Mouse (Mus musculus) intestine, postnatal 0 days (tissue): Measurements from ENCODE around the gene Sidt2. TPM values are rescaled to one million over a fixed set of nuclear protein-coding genes. Genes with fewer than 3 reads are reported as not detected.

ENCODE experiments used
- ATAC-seq: fragments of 200-750 bp; cut with Nextera tagmentation; 2 replicates; pipeline ENCODE4 v1.8.0; 2017; ENCODE audit warnings: mild to moderate bottlenecking, moderate TSS enrichment, moderate library complexity
- H3K27ac ChIP-seq: fragments of 300-500 bp; sonication (generic); 2 replicates; pipeline ENCODE4 v1.5.1; 2014; ENCODE audit warnings: mild to moderate bottlenecking, low read depth, low read length, moderate library complexity
- H3K27me3 ChIP-seq: fragments of 300-500 bp; sonication (generic); replicated peaks from 2 replicates; pipeline ENCODE4 v1.6.1; 2014; ENCODE audit warnings: low read length, mixed read lengths; ENCODE audit not compliant: control insufficient read depth, insufficient read depth
- H3K36me3 ChIP-seq: fragments of 300-500 bp; sonication (generic); 2 replicates; pipeline ENCODE4 v1.6.1; 2014; ENCODE audit warnings: mild to moderate bottlenecking, moderate library complexity; ENCODE audit not compliant: control insufficient read depth, insufficient read depth
- H3K4me1 ChIP-seq: fragments of 300-500 bp; sonication (generic); replicated peaks from 2 replicates; pipeline ENCODE4 v1.6.1; 2014; ENCODE audit warnings: antibody characterized with exemption, low read length, mixed read lengths; ENCODE audit not compliant: control insufficient read depth, insufficient read depth
- H3K4me2 ChIP-seq: fragments of 300-500 bp; sonication (generic); replicated peaks from 2 replicates; pipeline ENCODE4 v1.6.1; 2014; ENCODE audit warnings: low read depth, mild to moderate bottlenecking, moderate library complexity
- H3K4me3 ChIP-seq: fragments of 300-500 bp; sonication (generic); 2 replicates; pipeline ENCODE4 v1.5.1; 2014; ENCODE audit warnings: low read depth, low read length
- H3K9ac ChIP-seq: fragments of 300-500 bp; sonication (generic); 2 replicates; pipeline ENCODE4 v1.6.1; 2014; ENCODE audit warnings: mild to moderate bottlenecking, low read depth, low read length
- H3K9me3 ChIP-seq: fragments of 300-500 bp; sonication (generic); 2 replicates; pipeline ENCODE4 v1.6.1; 2016; ENCODE audit warnings: mixed run types; ENCODE audit not compliant: control insufficient read depth
- CTCF ChIP-seq: sonication (generic); IDR thresholded peaks from 2 replicates; pipeline ENCODE4 v1.5.1; 2016; ENCODE audit warnings: low read depth, mild to moderate bottlenecking, control low read depth, antibody characterized with exemption, moderate library complexity
- WGBS: fragments of 180-500 bp; shearing (Covaris S2); extraction: QIAGEN DNeasy Blood & Tissue Kit; methylation state at CpG from one replicate; pipeline ENCODE4 v1.1.7; 2014; 5-methylcytosine and 5-hydroxymethylcytosine counted together
- polyA plus RNA-seq: library from polyadenylated mRNA; unstranded; fragments of >200 nt; fragmentation: Nextera tagmentation; extraction: Ambion mirVana; gene quantifications from 2 replicates; pipeline ENCODE4 v1.2.1, GENCODE M21; 2015

The Sidt2 gene
- polyA plus RNA-seq, 1 experiment from 2014 or later = 65.0 TPM

GRCm38 (mm10) chr9:45983676-45984408 lies 28.8 kb upstream of the Sidt2 start:
- TF ChIP-seq CTCF = peak; percentile 56
- H3K9me3 ChIP-seq = no peaks in the 10 kb centered on the region
- peak overlapping the region; percentile 78 for H3K4me2 ChIP-seq
- H3K27me3 ChIP-seq = no peaks in the 10 kb centered on the region
- H3K4me1 ChIP-seq = no peaks in the 10 kb centered on the region
- 0 out of 2 replicates have a peak, but pooled peaks have one; percentile 17 for ATAC-seq
- no peaks in the 10 kb centered on the region for H3K36me3 ChIP-seq
- peak overlapping the region; percentile 93 for H3K4me3 ChIP-seq
- H3K27ac ChIP-seq = peak overlapping the region; percentile 97
- peak overlapping the region; percentile 92 for H3K9ac ChIP-seq
- 1% methylated on average over 23 of the region's 23 CpGs for WGBS

GRCm38 (mm10) chr9:45981331-45981730 lies 26.3 kb upstream of the Sidt2 start:
- H3K27ac ChIP-seq = no peak overlapping the region
- ATAC-seq = no peak
- H3K27me3 ChIP-seq = no peaks in the 10 kb centered on the region
- H3K4me3 ChIP-seq = no peak overlapping the region
- H3K4me2 ChIP-seq = no peak overlapping the region
- peak; percentile 47; the same call in 1 of the 2 replicates for TF ChIP-seq CTCF
- H3K9ac ChIP-seq = no peak overlapping the region
- H3K9me3 ChIP-seq = no peaks in the 10 kb centered on the region
- no peaks in the 10 kb centered on the region for H3K4me1 ChIP-seq
- H3K36me3 ChIP-seq = no peaks in the 10 kb centered on the region

GRCm38 (mm10) chr9:45980611-45981010 lies 25.6 kb upstream of the Sidt2 start:
- ATAC-seq = no peak
- H3K4me2 ChIP-seq = no peak overlapping the region
- H3K9me3 ChIP-seq = no peaks in the 10 kb centered on the region
- H3K27ac ChIP-seq = no peak overlapping the region
- TF ChIP-seq CTCF = no peak
- peaks cover 4% of the 10 kb centered on the region for H3K36me3 ChIP-seq
- H3K4me3 ChIP-seq = no peak overlapping the region
- WGBS = 80% methylated on average over 1 of the region's 1 CpGs
- no peaks in the 10 kb centered on the region for H3K27me3 ChIP-seq
- H3K4me1 ChIP-seq = no peaks in the 10 kb centered on the region; the same call in 1 of the 2 replicates
- no peak overlapping the region for H3K9ac ChIP-seq

- Histone ChIP-seq H3K9me3 (no peaks in the 10 kb centered on the region), H3K4me1 (no peaks in the 10 kb centered on the region; the same call in 1 of the 2 replicates), H3K4me2 (no peak overlapping the region), H3K9ac (no peak overlapping the region), H3K4me3 (no peak overlapping the region), H3K27me3 (no peaks in the 10 kb centered on the region), H3K36me3 (peaks cover 6% of the 10 kb centered on the region), H3K27ac (no peak overlapping the region)
- TF ChIP-seq CTCF = no peak
- WGBS = 83% methylated on average over 2 of the region's 2 CpGs
- ATAC-seq = no peak
Measured at GRCm38 (mm10) chr9:45979778-45980177, 24.7 kb upstream of the Sidt2 start.

- H3K9ac ChIP-seq = no peak overlapping the region
- 79% methylated on average over 2 of the region's 2 CpGs for WGBS
- H3K9me3 ChIP-seq = no peaks in the 10 kb centered on the region
- no peak overlapping the region for H3K4me2 ChIP-seq
- ATAC-seq = no peak
- peak; percentile 51 for TF ChIP-seq CTCF
- no peaks in the 10 kb centered on the region; the same call in 1 of the 2 replicates for H3K4me1 ChIP-seq
- H3K36me3 ChIP-seq = peaks cover 32% of the 10 kb centered on the region
- no peaks in the 10 kb centered on the region for H3K27me3 ChIP-seq
- no peak overlapping the region for H3K4me3 ChIP-seq
- no peak overlapping the region for H3K27ac ChIP-seq
Measured at GRCm38 (mm10) chr9:45976884-45977283, 21.8 kb upstream of the Sidt2 start.

GRCm38 (mm10) chr9:45963577-45963976 lies 8.5 kb upstream of the Sidt2 start:
- peaks cover 48% of the 10 kb centered on the region for H3K36me3 ChIP-seq
- no peak overlapping the region for H3K4me2 ChIP-seq
- H3K9ac ChIP-seq = no peak overlapping the region
- TF ChIP-seq CTCF = no peak
- no peak overlapping the region for H3K4me3 ChIP-seq
- no peaks in the 10 kb centered on the region for H3K4me1 ChIP-seq
- peak overlapping the region; percentile 42; the same call in 1 of the 2 replicates for H3K27ac ChIP-seq
- H3K9me3 ChIP-seq = no peaks in the 10 kb centered on the region
- WGBS = 65% methylated on average over 6 of the region's 6 CpGs
- peak; percentile 74 for ATAC-seq
- no peaks in the 10 kb centered on the region for H3K27me3 ChIP-seq
